Mouse (Mus musculus) CD4-positive, CD25-positive, alpha-beta regulatory T cell, adult 4 months (primary cell): ENCODE data around the gene Peg10. TPM values are rescaled to one million over a fixed set of nuclear protein-coding genes. Genes with fewer than 3 reads are reported as not detected.

Source experiments
- ATAC-seq: one replicate; pipeline ENCODE4 v1.8.0; 2017
- polyA plus RNA-seq, 2 experiments: library from polyadenylated mRNA; unstranded; fragments of 100-300 nt; shearing (Covaris generic); gene quantifications; one replicate each; pipeline ENCODE4 v1.2.1; 2017

The Peg10 gene
- not detected for polyA plus RNA-seq

GRCm38 (mm10) chr6:4746696-4747439, at the start of gene Peg10, which contains the start of gene Sgce:
Gene Peg10, plus strand, starts transcription at chr6:4747306.
Gene Sgce, minus strand, starts transcription at chr6:4747207.
- ATAC-seq = no peak

GRCm38 (mm10) chr6:4701641-4702040, 45.5 kb upstream of the Peg10 start:
- ATAC-seq = no peak

- no peak for ATAC-seq
Measured at GRCm38 (mm10) chr6:4703908-4704307, 43.2 kb upstream of the Peg10 start.

GRCm38 (mm10) chr6:4706415-4706814, 40.7 kb upstream of the Peg10 start:
- ATAC-seq = no peak

- no peak for ATAC-seq
Measured at GRCm38 (mm10) chr6:4708971-4709370, 38.1 kb upstream of the Peg10 start.

GRCm38 (mm10) chr6:4716171-4716570, 30.9 kb upstream of the Peg10 start:
- no peak for ATAC-seq

GRCm38 (mm10) chr6:4717344-4717743, 29.8 kb upstream of the Peg10 start:
- ATAC-seq = no peak

GRCm38 (mm10) chr6:4722142-4722541, 25.0 kb upstream of the Peg10 start:
- no peak for ATAC-seq

- no peak for ATAC-seq
Measured at GRCm38 (mm10) chr6:4722739-4723138, 24.4 kb upstream of the Peg10 start.

- ATAC-seq = no peak
Measured at GRCm38 (mm10) chr6:4723998-4724757, 22.9 kb upstream of the Peg10 start.

GRCm38 (mm10) chr6:4728305-4728704, 18.8 kb upstream of the Peg10 start:
- no peak for ATAC-seq

- no peak for ATAC-seq
Measured at GRCm38 (mm10) chr6:4731675-4732074, 15.4 kb upstream of the Peg10 start.

GRCm38 (mm10) chr6:4733208-4733607, 13.9 kb upstream of the Peg10 start:
- ATAC-seq = no peak

- no peak for ATAC-seq
Measured at GRCm38 (mm10) chr6:4736372-4736771, 10.7 kb upstream of the Peg10 start.

GRCm38 (mm10) chr6:4738034-4738629, 9.0 kb upstream of the Peg10 start:
- ATAC-seq = no peak

- no peak for ATAC-seq
Measured at GRCm38 (mm10) chr6:4738717-4739116, 8.4 kb upstream of the Peg10 start.

GRCm38 (mm10) chr6:4739522-4740355, 7.4 kb upstream of the Peg10 start:
- no peak for ATAC-seq

GRCm38 (mm10) chr6:4740511-4740910, 6.6 kb upstream of the Peg10 start:
- no peak for ATAC-seq

- ATAC-seq = no peak
Measured at GRCm38 (mm10) chr6:4746036-4746695, 940 bp upstream of the Peg10 start.

GRCm38 (mm10) chr6:4747677-4748505, 785 bp downstream of the Peg10 start:
- peak; percentile 70 for ATAC-seq

GRCm38 (mm10) chr6:4748506-4748961, 1.4 kb downstream of the Peg10 start:
- no peak for ATAC-seq
